Mouse (Mus musculus): ENCODE results near the gene Selenok.

Gene Selenok

GRCm38 (mm10) chr14:29996000-29996751, 28.1 kb downstream of the Selenok start:
- DNase-seq = no peak

GRCm38 (mm10) chr14:29997345-29997744, 29.2 kb downstream of the Selenok start:
- no peak for DNase-seq

- DNase-seq = no peak
Measured at GRCm38 (mm10) chr14:29998747-29999474, 30.8 kb downstream of the Selenok start.

- no peak for DNase-seq
Measured at GRCm38 (mm10) chr14:29999475-29999811, 31.3 kb downstream of the Selenok start.

GRCm38 (mm10) chr14:30008733-30009575, 40.8 kb downstream of the Selenok start, which contains the start of the genes Il17rb and Chdh:
Gene Il17rb (minus strand): TSS chr14:30008896.
Gene Chdh (plus strand): TSS chr14:30009023.
- no peak for DNase-seq

- no peak for DNase-seq
Measured at GRCm38 (mm10) chr14:30009864-30010560, 41.9 kb downstream of the Selenok start.

- no peak for DNase-seq
Measured at GRCm38 (mm10) chr14:30011886-30012560, 43.9 kb downstream of the Selenok start.

GRCm38 (mm10) chr14:30014487-30014886, 46.4 kb downstream of the Selenok start:
- DNase-seq = no peak

GRCm38 (mm10) chr14:30015008-30015407, 46.9 kb downstream of the Selenok start:
- no peak for DNase-seq

GRCm38 (mm10) chr14:30016666-30017065, 48.6 kb downstream of the Selenok start:
- no peak for DNase-seq

GRCm38 (mm10) chr14:30017794-30018462, 49.8 kb downstream of the Selenok start:
- DNase-seq = no peak

GRCm38 (mm10) chr14:30018463-30018801, 50.3 kb downstream of the Selenok start:
- DNase-seq = no peak

- DNase-seq = no peak
Measured at GRCm38 (mm10) chr14:30018846-30019245, 50.7 kb downstream of the Selenok start.

- DNase-seq = no peak
Measured at GRCm38 (mm10) chr14:30019375-30019774, 51.3 kb downstream of the Selenok start.

- no peak for DNase-seq
Measured at GRCm38 (mm10) chr14:30019792-30020575, 51.9 kb downstream of the Selenok start.

- DNase-seq = no peak
Measured at GRCm38 (mm10) chr14:30022471-30022870, 54.4 kb downstream of the Selenok start.

GRCm38 (mm10) chr14:30024387-30024786, 56.3 kb downstream of the Selenok start:
- DNase-seq = no peak

All from B cell, adult 2 months (primary cell).